Mouse (Mus musculus) kidney, embryonic 15.5 days (tissue): ENCODE results near the gene 4931428L18Rik. TPM values are rescaled to one million over a fixed set of nuclear protein-coding genes. Genes with fewer than 3 reads are reported as not detected.

Source experiments
- ATAC-seq: fragments of 200-750 bp; cut with Nextera tagmentation; replicated peaks from 2 replicates; pipeline ENCODE4 v1.8.0; 2017; ENCODE audit warnings: moderate TSS enrichment; ENCODE audit not compliant: low FRiP score
- H3K27ac ChIP-seq: fragments of 300-500 bp; sonication (generic); 2 replicates; pipeline ENCODE4 v1.5.1; 2015; ENCODE audit warnings: mild to moderate bottlenecking, inconsistent platforms
- H3K27me3 ChIP-seq: fragments of 300-500 bp; sonication (generic); 2 replicates; pipeline ENCODE4 v1.6.1; 2015; ENCODE audit warnings: inconsistent platforms
- H3K36me3 ChIP-seq: fragments of 300-500 bp; sonication (generic); 2 replicates; pipeline ENCODE4 v1.6.1; 2015; ENCODE audit warnings: inconsistent platforms
- H3K4me1 ChIP-seq: fragments of 300-500 bp; sonication (generic); 2 replicates; pipeline ENCODE4 v1.6.1; 2015; ENCODE audit warnings: inconsistent platforms
- H3K4me2 ChIP-seq: fragments of 300-500 bp; sonication (generic); 2 replicates; pipeline ENCODE4 v1.6.1; 2015; ENCODE audit warnings: moderate library complexity, mild to moderate bottlenecking, inconsistent platforms
- H3K4me3 ChIP-seq: fragments of 300-500 bp; sonication (generic); replicated peaks from 2 replicates; pipeline ENCODE4 v1.5.1; 2015; ENCODE audit warnings: mild to moderate bottlenecking, inconsistent platforms
- H3K9ac ChIP-seq: fragments of 300-500 bp; sonication (generic); 2 replicates; pipeline ENCODE4 v1.6.1; 2015; ENCODE audit warnings: mild to moderate bottlenecking, inconsistent platforms
- H3K9me3 ChIP-seq: fragments of 300-500 bp; sonication (generic); replicated peaks from 2 replicates; pipeline ENCODE4 v1.6.1; 2016; ENCODE audit warnings: inconsistent platforms
- WGBS: fragments of 180-500 bp; shearing (Covaris S2); methylation state at CpG from one replicate; pipeline ENCODE4 v1.1.7; 2015; ENCODE audit warnings: mixed read lengths; 5-methylcytosine and 5-hydroxymethylcytosine counted together
- polyA plus RNA-seq: library from polyadenylated mRNA; unstranded; fragments of >200 nt; fragmentation: Nextera tagmentation; extraction: Ambion mirVana; gene quantifications from 2 replicates; pipeline ENCODE4 v1.2.1, GENCODE M21; 2015

Gene 4931428L18Rik
- polyA plus RNA-seq, 1 experiment from 2014 or later = not detected

- no peaks in the 10 kb centered on the region for H3K9me3 ChIP-seq
- WGBS = 68% methylated on average over 6 of the region's 6 CpGs
Measured at GRCm38 (mm10) chr1:31072523-31073370, 149.7 kb downstream of the 4931428L18Rik start.

DNA sequence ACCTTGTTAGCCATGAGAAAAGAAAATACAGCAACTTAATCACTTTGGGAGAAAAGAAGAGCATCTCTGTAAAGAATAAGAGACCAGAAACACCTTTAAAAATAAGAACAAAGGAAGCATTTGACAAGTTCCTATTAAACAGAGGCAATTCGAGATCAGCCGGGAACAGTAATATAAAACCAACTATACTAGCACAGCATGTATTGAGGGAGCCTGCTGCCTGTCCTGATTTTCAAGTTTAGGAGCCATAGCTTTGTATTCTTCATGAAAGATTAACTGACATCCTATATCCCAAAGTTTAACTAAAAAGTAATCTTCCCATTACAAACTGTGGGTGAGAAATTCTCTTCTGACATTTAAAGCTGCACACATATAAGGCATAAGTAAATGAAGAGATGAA, 151.3 kb downstream of the 4931428L18Rik start:
- no peak overlapping the region for H3K27ac ChIP-seq
- H3K9me3 ChIP-seq = no peaks in the 10 kb centered on the region
- no peak overlapping the region for H3K9ac ChIP-seq
- ATAC-seq = no peak
- no peaks in the 10 kb centered on the region for H3K4me1 ChIP-seq
- H3K27me3 ChIP-seq = no peaks in the 10 kb centered on the region
- H3K36me3 ChIP-seq = no peaks in the 10 kb centered on the region
- H3K4me2 ChIP-seq = no peak overlapping the region
- WGBS = 60% methylated on average over 2 of the region's 2 CpGs
- H3K4me3 ChIP-seq = no peak overlapping the region

More at GRCm38 (mm10) chr1:31072523-31073370, 149.7 kb downstream of the 4931428L18Rik start:
- Histone ChIP-seq H3K27ac (no peak overlapping the region), H3K4me3 (no peak overlapping the region), H3K9ac (no peak overlapping the region), H3K36me3 (no peaks in the 10 kb centered on the region), H3K27me3 (no peaks in the 10 kb centered on the region), H3K4me1 (no peaks in the 10 kb centered on the region), H3K4me2 (no peak overlapping the region)
- ATAC-seq = no peak

DNA sequence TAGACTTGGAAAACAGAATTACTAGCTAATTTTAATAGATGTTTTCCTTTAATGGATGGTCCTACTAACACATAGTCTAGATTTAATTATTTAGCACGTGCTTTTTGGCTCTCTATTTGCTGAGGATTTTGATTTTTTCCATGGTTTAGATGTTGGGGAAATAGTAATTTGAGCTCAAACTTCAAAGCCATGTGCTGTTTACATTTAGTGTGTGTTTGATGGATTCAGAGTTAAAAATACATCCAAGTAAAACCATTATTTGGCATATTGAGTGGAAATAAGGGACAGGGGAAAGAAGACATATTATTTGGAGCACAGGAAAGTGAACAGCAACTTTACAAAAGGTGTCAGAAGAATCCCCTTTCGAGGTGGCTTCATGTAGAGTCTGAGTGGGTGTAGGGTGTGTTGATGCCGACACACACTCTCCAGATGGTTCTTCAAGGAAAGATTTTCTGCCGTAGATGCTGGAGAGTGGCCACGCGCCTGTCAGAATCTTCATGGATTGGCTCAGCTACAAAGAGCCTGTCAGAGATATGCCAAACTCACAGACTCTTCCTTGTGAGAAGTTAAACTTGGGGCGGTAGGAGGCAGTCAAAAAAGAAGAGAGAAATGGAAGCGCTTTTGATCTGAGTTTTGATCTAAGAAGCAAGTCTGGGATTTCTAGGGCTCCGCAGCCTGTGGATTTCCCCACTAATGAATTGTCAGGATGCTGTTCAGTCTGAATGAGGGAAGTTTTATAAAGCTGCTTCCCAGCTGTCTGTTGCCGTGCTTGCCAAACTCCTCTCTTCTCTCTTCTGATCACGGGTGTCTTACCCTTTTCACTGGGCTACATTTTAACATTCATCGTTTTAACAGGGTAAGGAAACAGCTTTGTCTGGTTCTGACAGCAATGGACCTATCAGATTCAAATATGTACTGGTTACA, 157.4 kb downstream of the 4931428L18Rik start:
- Histone ChIP-seq H3K9ac (no peak overlapping the region), H3K27ac (no peak overlapping the region), H3K4me2 (no peak overlapping the region), H3K27me3 (no peaks in the 10 kb centered on the region), H3K9me3 (no peaks in the 10 kb centered on the region), H3K4me3 (no peak overlapping the region), H3K4me1 (no peaks in the 10 kb centered on the region), H3K36me3 (no peaks in the 10 kb centered on the region)
- 80% methylated on average over 12 of the region's 12 CpGs for WGBS
- ATAC-seq = no peak

DNA sequence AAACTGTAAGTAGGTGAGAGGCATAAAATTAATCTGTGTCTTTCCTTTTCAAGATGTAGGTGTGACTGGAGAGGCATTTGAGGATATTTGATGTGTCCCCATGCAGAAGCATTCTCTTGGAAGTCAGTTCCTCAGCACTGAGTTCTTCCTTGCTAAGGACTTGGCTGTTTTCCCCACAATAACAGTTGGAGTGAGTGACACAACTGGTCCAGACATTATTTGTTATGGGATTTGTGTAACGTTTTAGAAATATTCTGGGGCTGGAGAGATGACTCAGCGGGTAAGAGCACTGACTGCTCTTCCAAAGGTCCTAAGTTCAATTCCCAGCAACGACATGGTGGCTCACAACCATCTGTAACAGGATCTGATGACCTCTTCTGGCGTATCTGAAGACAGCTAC, 162.7 kb downstream of the 4931428L18Rik start:
- Histone ChIP-seq H3K27ac (no peak overlapping the region), H3K4me1 (peaks cover 11% of the 10 kb centered on the region; the same call in 1 of the 2 replicates), H3K4me2 (no peak overlapping the region), H3K36me3 (no peaks in the 10 kb centered on the region), H3K9ac (no peak overlapping the region), H3K27me3 (no peaks in the 10 kb centered on the region), H3K4me3 (no peak overlapping the region), H3K9me3 (no peaks in the 10 kb centered on the region)
- no peak for ATAC-seq
- WGBS = 60% methylated on average over 4 of the region's 4 CpGs

DNA sequence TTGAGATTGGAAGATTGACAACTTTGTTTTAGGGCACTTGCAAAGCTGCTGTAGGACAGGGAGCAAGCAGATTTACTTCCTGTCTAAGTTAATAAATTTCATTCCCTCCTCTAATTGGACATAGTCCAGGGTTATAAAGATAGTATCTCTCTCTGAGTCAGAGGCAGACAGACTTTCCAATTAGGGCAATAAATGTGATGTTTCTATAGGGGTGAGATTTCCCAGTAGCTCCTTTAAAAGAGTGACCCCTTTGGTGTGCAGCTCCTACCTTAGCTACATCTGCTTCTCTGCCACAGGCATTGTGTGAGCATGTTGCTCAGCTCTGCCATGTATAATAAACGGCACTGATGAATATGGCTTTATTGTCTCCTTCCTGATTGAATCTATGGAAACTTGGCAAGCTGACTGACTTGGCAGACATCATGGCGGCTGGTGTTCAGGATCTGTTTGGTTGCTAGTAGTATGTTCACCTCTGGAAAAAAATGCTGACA, 163.6 kb downstream of the 4931428L18Rik start:
- H3K27ac ChIP-seq = peak overlapping the region; percentile 45; the same call in 1 of the 2 replicates
- ATAC-seq = peak; percentile 70; the same call in 1 of the 2 replicates
- H3K4me3 ChIP-seq = no peak overlapping the region
- no peaks in the 10 kb centered on the region for H3K36me3 ChIP-seq
- WGBS = 51% methylated on average over 2 of the region's 2 CpGs
- peaks cover 11% of the 10 kb centered on the region; the same call in 1 of the 2 replicates for H3K4me1 ChIP-seq
- no peaks in the 10 kb centered on the region for H3K27me3 ChIP-seq
- no peak overlapping the region for H3K4me2 ChIP-seq
- H3K9me3 ChIP-seq = no peaks in the 10 kb centered on the region
- H3K9ac ChIP-seq = no peak overlapping the region

- H3K27me3 ChIP-seq = no peaks in the 10 kb centered on the region
- WGBS = 18% methylated on average over 3 of the region's 3 CpGs
- H3K9ac ChIP-seq = no peak overlapping the region
- H3K9me3 ChIP-seq = no peaks in the 10 kb centered on the region
- H3K4me1 ChIP-seq = peaks cover 11% of the 10 kb centered on the region; the same call in 1 of the 2 replicates
- peak; percentile 46 for ATAC-seq
- no peaks in the 10 kb centered on the region for H3K36me3 ChIP-seq
- no peak overlapping the region for H3K4me3 ChIP-seq
- 0 out of 2 replicates have a peak overlapping the region, but pooled peaks have one; percentile 7 for H3K27ac ChIP-seq
- no peak overlapping the region for H3K4me2 ChIP-seq
Measured at GRCm38 (mm10) chr1:31058196-31058595, 164.3 kb downstream of the 4931428L18Rik start.

GRCm38 (mm10) chr1:31051370-31051921, 171.0 kb downstream of the 4931428L18Rik start:
- H3K36me3 ChIP-seq = no peaks in the 10 kb centered on the region
- no peaks in the 10 kb centered on the region for H3K27me3 ChIP-seq
- H3K9me3 ChIP-seq = no peaks in the 10 kb centered on the region
- H3K4me2 ChIP-seq = no peak overlapping the region
- H3K27ac ChIP-seq = no peak overlapping the region
- WGBS = 57% methylated on average over 5 of the region's 5 CpGs
- H3K4me1 ChIP-seq = no peaks in the 10 kb centered on the region
- no peak for ATAC-seq
- H3K4me3 ChIP-seq = no peak overlapping the region
- H3K9ac ChIP-seq = no peak overlapping the region

- Histone ChIP-seq H3K4me2 (no peak overlapping the region), H3K9me3 (no peaks in the 10 kb centered on the region), H3K4me1 (no peaks in the 10 kb centered on the region), H3K36me3 (no peaks in the 10 kb centered on the region), H3K4me3 (no peak overlapping the region), H3K9ac (no peak overlapping the region), H3K27me3 (no peaks in the 10 kb centered on the region), H3K27ac (no peak overlapping the region)
- no peak for ATAC-seq
- WGBS = 73% methylated on average over 5 of the region's 5 CpGs
Measured at GRCm38 (mm10) chr1:31049954-31050652, 172.4 kb downstream of the 4931428L18Rik start.

DNA sequence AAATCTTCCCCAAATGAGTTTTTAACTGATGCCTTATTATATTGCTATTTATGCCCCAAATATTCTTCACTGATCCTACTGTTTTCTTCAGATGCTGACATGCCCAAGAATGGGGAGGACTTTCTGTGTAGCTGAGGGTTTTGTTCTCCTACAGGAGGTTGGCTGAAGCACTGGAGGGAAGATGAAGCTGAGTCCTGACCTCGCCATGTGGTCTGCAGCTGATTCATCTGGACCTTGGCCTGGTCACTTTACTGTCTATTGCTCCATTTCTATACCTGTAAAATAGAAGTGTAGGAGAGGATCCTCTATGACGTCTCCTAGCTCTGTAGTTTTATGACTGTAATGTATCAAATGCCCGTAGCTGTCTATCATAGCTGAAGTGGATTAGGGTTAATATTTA, 179.3 kb downstream of the 4931428L18Rik start:
- no peak overlapping the region for H3K4me3 ChIP-seq
- WGBS = 72% methylated on average over 3 of the region's 3 CpGs
- H3K9me3 ChIP-seq = no peaks in the 10 kb centered on the region
- H3K4me1 ChIP-seq = no peaks in the 10 kb centered on the region
- H3K36me3 ChIP-seq = no peaks in the 10 kb centered on the region
- no peak for ATAC-seq
- H3K9ac ChIP-seq = no peak overlapping the region
- no peak overlapping the region for H3K4me2 ChIP-seq
- H3K27me3 ChIP-seq = no peaks in the 10 kb centered on the region
- no peak overlapping the region for H3K27ac ChIP-seq

GRCm38 (mm10) chr1:31042793-31043192, 179.7 kb downstream of the 4931428L18Rik start:
- Histone ChIP-seq H3K9ac (no peak overlapping the region), H3K4me3 (no peak overlapping the region), H3K4me1 (no peaks in the 10 kb centered on the region), H3K27me3 (no peaks in the 10 kb centered on the region), H3K36me3 (no peaks in the 10 kb centered on the region), H3K27ac (no peak overlapping the region), H3K4me2 (no peak overlapping the region), H3K9me3 (no peaks in the 10 kb centered on the region)
- WGBS = 89% methylated on average over 4 of the region's 4 CpGs
- ATAC-seq = no peak

GRCm38 (mm10) chr1:31033851-31034534, 188.5 kb downstream of the 4931428L18Rik start:
- Histone ChIP-seq H3K27me3 (no peaks in the 10 kb centered on the region), H3K9me3 (no peaks in the 10 kb centered on the region), H3K4me1 (no peaks in the 10 kb centered on the region), H3K36me3 (no peaks in the 10 kb centered on the region), H3K4me3 (no peak overlapping the region), H3K9ac (no peak overlapping the region), H3K27ac (0 out of 2 replicates have a peak overlapping the region, but pooled peaks have one; percentile 41), H3K4me2 (no peak overlapping the region)
- peak; percentile 92 for ATAC-seq
- 51% methylated on average over 2 of the region's 2 CpGs for WGBS
